25 mouse cellular contexts compared by ENCODE assay signal in the genomic region with DNA sequence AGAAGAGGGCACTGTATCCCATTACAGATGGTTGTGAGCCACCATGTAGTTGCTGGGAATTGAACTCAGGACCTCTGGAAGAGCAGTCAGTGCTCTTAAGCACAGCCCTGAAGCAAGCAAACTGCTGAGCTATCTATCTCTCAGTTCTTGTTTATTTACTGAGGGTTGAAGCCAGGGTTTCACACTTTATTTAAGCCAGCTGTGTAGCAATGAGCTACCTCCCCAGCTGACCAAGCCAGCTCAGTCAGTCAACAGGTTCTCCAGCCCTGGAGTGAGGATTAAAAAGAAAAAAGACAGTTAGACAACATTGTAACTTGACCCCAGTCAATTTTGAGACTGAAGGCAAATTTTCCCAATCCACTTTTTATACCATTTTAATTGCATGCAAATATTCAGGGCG. TPM values are rescaled to one million over a fixed set of nuclear protein-coding genes. Genes with fewer than 3 reads are reported as not detected.
DNase-seq lines count a peak whose midpoint lies in the region; ATAC-seq and TF ChIP-seq lines count a peak whose summit lies in the region.
"Had no signal": no experiment of that assay in that cellular context is flagged by ENCODE, and none has a peak within 500 bp of the region (broad histone marks: within the 10 kb centered on the region; RNA-seq: fewer than 3 reads in every experiment).

No protein-coding gene starts in this region.

- 74% methylated on average over 1 of the region's 1 CpGs for WGBS in liver, postnatal 0 days (ENCODE audit: insufficient replicate concordance)
- WGBS in liver, embryonic 12.5 days (ENCODE audit: insufficient replicate concordance) = 79% methylated on average over 1 of the region's 1 CpGs
- WGBS in stomach, postnatal 0 days = 75% methylated on average over 1 of the region's 1 CpGs

- H3K9me3 ChIP-seq in liver, postnatal 0 days (ENCODE audit: low read length) = no peaks in the 10 kb centered on the region
- H3K9me3 ChIP-seq in liver, embryonic 12.5 days (replicated peaks) = no peaks in the 10 kb centered on the region
- H3K9me3 ChIP-seq in stomach, postnatal 0 days (ENCODE audit: control insufficient read depth, low read length) = no peaks in the 10 kb centered on the region
- H3K9me3 ChIP-seq: embryonic facial prominence, embryonic 10.5 days; forebrain, embryonic 10.5 days; heart, embryonic 15.5 days; hindbrain, embryonic 13.5 days had no signal

- no peaks in the 10 kb centered on the region for H3K36me3 ChIP-seq in liver, postnatal 0 days (replicated peaks; ENCODE audit: insufficient read depth, low read length)
- H3K36me3 ChIP-seq in liver, embryonic 12.5 days = no peaks in the 10 kb centered on the region
- no peaks in the 10 kb centered on the region for H3K36me3 ChIP-seq in stomach, postnatal 0 days (ENCODE audit: control insufficient read depth, insufficient read depth, low read length)
- H3K36me3 ChIP-seq: embryonic facial prominence, embryonic 10.5 days; forebrain, embryonic 10.5 days; heart, embryonic 15.5 days; hindbrain, embryonic 13.5 days had no signal

- H3K27me3 ChIP-seq in liver, postnatal 0 days (ENCODE audit: insufficient read depth, low read length) = no peaks in the 10 kb centered on the region
- peaks cover 44% of the 10 kb centered on the region for H3K27me3 ChIP-seq in liver, embryonic 12.5 days (replicated peaks)
- H3K27me3 ChIP-seq in stomach, postnatal 0 days (ENCODE audit: control insufficient read depth, insufficient read depth, low read length) = no peaks in the 10 kb centered on the region
- H3K27me3 ChIP-seq: heart, embryonic 15.5 days had no signal

- H3K27ac ChIP-seq in layer of hippocampus, adult 2 months = no peak overlapping the region
- H3K27ac ChIP-seq in liver, postnatal 0 days (ENCODE audit: low read depth) = no peak overlapping the region
- H3K27ac ChIP-seq in liver, embryonic 12.5 days = no peak overlapping the region
- H3K27ac ChIP-seq in bone marrow macrophage, adult 2 months (ENCODE audit: insufficient read depth, low read depth, low read length) = peak overlapping the region; percentile 97
- H3K27ac ChIP-seq in stomach, postnatal 0 days (replicated peaks) = no peak overlapping the region
- H3K27ac ChIP-seq: embryonic facial prominence, embryonic 10.5 days; forebrain, embryonic 10.5 days; gastrocnemius, adult 2 months; heart, embryonic 15.5 days; hindbrain, embryonic 13.5 days; hindbrain, postnatal 0 days had no signal

- no peak for TF ChIP-seq EP300 in liver, postnatal 0 days (IDR thresholded peaks at IDR 0.05; ENCODE audit: low read depth)
- no peak for TF ChIP-seq EP300 in stomach, postnatal 0 days (optimal IDR thresholded peaks at IDR 0.05)

- no peak overlapping the region for H3K9ac ChIP-seq in liver, postnatal 0 days (replicated peaks)
- H3K9ac ChIP-seq in liver, embryonic 12.5 days = no peak overlapping the region
- no peak overlapping the region for H3K9ac ChIP-seq in stomach, postnatal 0 days (ENCODE audit: low read length)
- H3K9ac ChIP-seq: heart, embryonic 15.5 days; hindbrain, embryonic 13.5 days had no signal

- peaks cover 17% of the 10 kb centered on the region for H3K4me1 ChIP-seq in liver, postnatal 0 days (ENCODE audit: insufficient read depth)
- peaks cover 10% of the 10 kb centered on the region for H3K4me1 ChIP-seq in liver, embryonic 12.5 days
- H3K4me1 ChIP-seq in bone marrow macrophage, adult 2 months (ENCODE audit: control insufficient read depth, insufficient read depth, low read length) = peaks cover 12% of the 10 kb centered on the region
- H3K4me1 ChIP-seq in stomach, postnatal 0 days (replicated peaks; ENCODE audit: control insufficient read depth, insufficient read depth) = no peaks in the 10 kb centered on the region; the same call in 1 of the 2 replicates

- no peak overlapping the region for H3K4me3 ChIP-seq in layer of hippocampus, adult 2 months
- no peak overlapping the region for H3K4me3 ChIP-seq in liver, postnatal 0 days (ENCODE audit: low read depth, low read length)
- H3K4me3 ChIP-seq in liver, embryonic 12.5 days = no peak overlapping the region
- H3K4me3 ChIP-seq in bone marrow macrophage, adult 2 months (ENCODE audit: insufficient read depth, low read length) = no peak overlapping the region
- no peak overlapping the region for H3K4me3 ChIP-seq in stomach, postnatal 0 days (ENCODE audit: low read depth, low read length)
- H3K4me3 ChIP-seq: embryonic facial prominence, embryonic 10.5 days; forebrain, embryonic 10.5 days; gastrocnemius, adult 2 months; heart, embryonic 15.5 days; hindbrain, embryonic 13.5 days had no signal

- no peak for DNase-seq in layer of hippocampus, adult 2 months (ENCODE audit: low spot score in 2 of 2)
- DNase-seq in layer of hippocampus, postnatal 10 days (ENCODE audit: low spot score in 2 of 2) = no peak
- DNase-seq in liver, postnatal 0 days = no peak
- DNase-seq in stomach, postnatal 0 days (ENCODE audit: low spot score) = no peak
- no peak for DNase-seq in embryo, embryonic 11 days
- DNase-seq: adrenal gland, adult 8-10 months; adrenal gland, postnatal 36 days; cerebellum, adult 11 months; cerebellum, adult 8-10 months; cerebellum, postnatal 36 days; gastrocnemius, adult 2 months; gastrocnemius, postnatal 25 days; heart, adult 18-20 months; heart, postnatal 14 days had no signal

- peak; percentile 27 for TF ChIP-seq CTCF in layer of hippocampus, adult 2 months (conservative IDR thresholded peaks at IDR 0.05)
- 0 out of 2 replicates have a peak, but pooled peaks have one; percentile 24 for TF ChIP-seq CTCF in liver, postnatal 0 days (IDR thresholded peaks at IDR 0.05; ENCODE audit: low read depth)
- no peak for TF ChIP-seq CTCF in bone marrow macrophage, adult 2 months (IDR thresholded peaks at IDR 0.05; ENCODE audit: low read depth, low read length)
- TF ChIP-seq CTCF in stomach, postnatal 0 days (IDR thresholded peaks at IDR 0.05; ENCODE audit: low read depth) = peak; percentile 24

- no peak overlapping the region for H3K4me2 ChIP-seq in liver, postnatal 0 days (ENCODE audit: low read depth, low read length)
- H3K4me2 ChIP-seq in liver, embryonic 12.5 days = no peak overlapping the region
- H3K4me2 ChIP-seq in stomach, postnatal 0 days (replicated peaks; ENCODE audit: low read depth) = no peak overlapping the region
- H3K4me2 ChIP-seq: heart, embryonic 11.5 days; heart, embryonic 15.5 days; hindbrain, embryonic 13.5 days had no signal

- no peak for TF ChIP-seq POLR2A in bone marrow macrophage, adult 2 months (IDR thresholded peaks at IDR 0.05; ENCODE audit: borderline replicate concordance, low read depth, low read length)

- no peak for ATAC-seq in liver, postnatal 0 days
- no peak for ATAC-seq in liver, embryonic 12.5 days
- no peak for ATAC-seq in stomach, postnatal 0 days (ENCODE audit: low FRiP score, low TSS enrichment)
- ATAC-seq: forebrain, embryonic 14.5 days; hindbrain, postnatal 0 days had no signal

RNA-seq across cellular contexts. Expression of a gene that starts 9.5 kb away (rescaled TPM):
- total RNA-seq in layer of hippocampus, adult 2 months (2021) = under 1 TPM; 0.52 to 0.79 TPM
- under 1 TPM; 0.80 to 0.94 TPM for total RNA-seq in layer of hippocampus, postnatal 10 days (2021)
- 0.51 and 0.91 TPM in 2 replicates for polyA plus RNA-seq in liver, postnatal 0 days (2015; fragmentation: Nextera tagmentation; extraction: Ambion mirVana)
- 0.80 and 0.87 TPM in 2 replicates for polyA plus RNA-seq in liver, embryonic 12.5 days (2016; fragmentation: Nextera tagmentation; extraction: Ambion mirVana)
- 1.0 and 1.6 TPM in 2 replicates for polyA plus RNA-seq in bone marrow macrophage, adult 2 months (2012; ENCODE audit: insufficient read depth, insufficient read length, missing spikeins)
- polyA plus RNA-seq in stomach, postnatal 0 days (2015; fragmentation: Nextera tagmentation; extraction: Ambion mirVana) = 7.9 and 8.0 TPM in 2 replicates

RNA-seq across cellular contexts. Expression of a gene that starts 9.6 kb away (rescaled TPM):
- total RNA-seq in layer of hippocampus, adult 2 months (2021) = 10 to 100 TPM; 19.0 to 25.8 TPM
- total RNA-seq in layer of hippocampus, postnatal 10 days (2021) = 10 to 100 TPM; 23.6 to 29.3 TPM
- 104 and 113 TPM in 2 replicates for polyA plus RNA-seq in liver, postnatal 0 days (2015; fragmentation: Nextera tagmentation; extraction: Ambion mirVana)
- 157 and 165 TPM in 2 replicates for polyA plus RNA-seq in liver, embryonic 12.5 days (2016; fragmentation: Nextera tagmentation; extraction: Ambion mirVana)
- polyA plus RNA-seq in bone marrow macrophage, adult 2 months (2012; ENCODE audit: insufficient read depth, insufficient read length, missing spikeins) = 21.3 and 26.7 TPM in 2 replicates
- polyA plus RNA-seq in stomach, postnatal 0 days (2015; fragmentation: Nextera tagmentation; extraction: Ambion mirVana) = 21.6 and 26.6 TPM in 2 replicates

RNA-seq across cellular contexts. Expression of a gene that starts 19.0 kb away (rescaled TPM):
- not detected for total RNA-seq in layer of hippocampus, adult 2 months (2021)
- total RNA-seq in layer of hippocampus, postnatal 10 days (2021) = not detected
- polyA plus RNA-seq in liver, postnatal 0 days (2015; fragmentation: Nextera tagmentation; extraction: Ambion mirVana) = 0.24 and 0.62 TPM in 2 replicates
- polyA plus RNA-seq in liver, embryonic 12.5 days (2016; fragmentation: Nextera tagmentation; extraction: Ambion mirVana) = 1.5 and 1.8 TPM in 2 replicates
- polyA plus RNA-seq in bone marrow macrophage, adult 2 months (2012; ENCODE audit: insufficient read depth, insufficient read length, missing spikeins) = 2.0 and 2.5 TPM in 2 replicates
- polyA plus RNA-seq in stomach, postnatal 0 days (2015; fragmentation: Nextera tagmentation; extraction: Ambion mirVana) = 16.6 and 16.9 TPM in 2 replicates
- total RNA-seq: CH12.LX; hematopoietic stem cell, adult 5-6 weeks; hindbrain, postnatal 0 days had no signal

RNA-seq across cellular contexts. Expression of a gene that starts 25.5 kb away (rescaled TPM):
- total RNA-seq in layer of hippocampus, adult 2 months (2021) = 10 to 100 TPM; 97.6 to 98.2 TPM
- total RNA-seq in layer of hippocampus, postnatal 10 days (2021) = 100 to 1,000 TPM; 107 to 117 TPM
- polyA plus RNA-seq in liver, postnatal 0 days (2015; fragmentation: Nextera tagmentation; extraction: Ambion mirVana) = 91.5 and 103 TPM in 2 replicates
- polyA plus RNA-seq in liver, embryonic 12.5 days (2016; fragmentation: Nextera tagmentation; extraction: Ambion mirVana) = 140 and 146 TPM in 2 replicates
- 278 and 296 TPM in 2 replicates for polyA plus RNA-seq in bone marrow macrophage, adult 2 months (2012; ENCODE audit: insufficient read depth, insufficient read length, missing spikeins)
- polyA plus RNA-seq in stomach, postnatal 0 days (2015; fragmentation: Nextera tagmentation; extraction: Ambion mirVana) = 196 and 199 TPM in 2 replicates

RNA-seq across cellular contexts. Expression of a gene that starts 34.3 kb away (rescaled TPM):
- 10 to 100 TPM; 20.6 to 28.2 TPM for total RNA-seq in layer of hippocampus, adult 2 months (2021)
- 10 to 100 TPM; 20.8 to 22.9 TPM for total RNA-seq in layer of hippocampus, postnatal 10 days (2021)
- 32.3 and 38.9 TPM in 2 replicates for polyA plus RNA-seq in liver, postnatal 0 days (2015; fragmentation: Nextera tagmentation; extraction: Ambion mirVana)
- polyA plus RNA-seq in liver, embryonic 12.5 days (2016; fragmentation: Nextera tagmentation; extraction: Ambion mirVana) = 50.4 and 54.7 TPM in 2 replicates
- polyA plus RNA-seq in bone marrow macrophage, adult 2 months (2012; ENCODE audit: insufficient read depth, insufficient read length, missing spikeins) = 87.0 and 93.0 TPM in 2 replicates
- polyA plus RNA-seq in stomach, postnatal 0 days (2015; fragmentation: Nextera tagmentation; extraction: Ambion mirVana) = 101 and 108 TPM in 2 replicates
